Mouse (Mus musculus) hindbrain, embryonic 11.5 days (tissue): ENCODE results near the gene Usp36. TPM values are rescaled to one million over a fixed set of nuclear protein-coding genes. Genes with fewer than 3 reads are reported as not detected.

ENCODE experiments used
- ATAC-seq: fragments of 200-750 bp; cut with Nextera tagmentation; 2 replicates; pipeline ENCODE4 v1.8.0; 2017; ENCODE audit warnings: mild to moderate bottlenecking, moderate TSS enrichment, moderate library complexity; ENCODE audit not compliant: low FRiP score
- DNase-seq: peaks from one replicate; pipeline ENCODE4 v3.0.0-alpha.2; 2015; ENCODE audit warnings: low spot score
- H3K27ac ChIP-seq: fragments of 300-500 bp; sonication (generic); 2 replicates; pipeline ENCODE4 v1.5.1; 2014; ENCODE audit warnings: mild to moderate bottlenecking, low read depth, low read length
- H3K27me3 ChIP-seq: fragments of 300-500 bp; sonication (generic); 2 replicates; pipeline ENCODE4 v1.6.1; 2014; ENCODE audit warnings: mild to moderate bottlenecking, low read length, moderate library complexity, mixed read lengths; ENCODE audit not compliant: control insufficient read depth, insufficient read depth
- H3K36me3 ChIP-seq: fragments of 300-500 bp; sonication (generic); 2 replicates; pipeline ENCODE4 v1.6.1; 2014; ENCODE audit warnings: mild to moderate bottlenecking, low read length, moderate library complexity, mixed read lengths; ENCODE audit not compliant: control insufficient read depth, insufficient read depth
- H3K4me1 ChIP-seq: fragments of 300-500 bp; sonication (generic); replicated peaks from 2 replicates; pipeline ENCODE4 v1.6.1; 2014; ENCODE audit warnings: low read length, mixed read lengths; ENCODE audit not compliant: control insufficient read depth, insufficient read depth
- H3K4me2 ChIP-seq: fragments of 300-500 bp; sonication (generic); replicated peaks from 2 replicates; pipeline ENCODE4 v1.6.1; 2014; ENCODE audit warnings: mild to moderate bottlenecking, low read depth, low read length
- H3K4me3 ChIP-seq: fragments of 300-500 bp; sonication (generic); 2 replicates; pipeline ENCODE4 v1.5.1; 2014; ENCODE audit warnings: low read depth, low read length
- H3K9ac ChIP-seq: fragments of 300-500 bp; sonication (generic); 2 replicates; pipeline ENCODE4 v1.6.1; 2014; ENCODE audit warnings: low read depth, low read length
- H3K9me3 ChIP-seq: fragments of 300-500 bp; sonication (generic); 2 replicates; pipeline ENCODE4 v1.6.1; 2016; ENCODE audit warnings: low read length; ENCODE audit not compliant: control insufficient read depth
- WGBS: fragments of 180-500 bp; shearing (Covaris S2); extraction: QIAGEN DNeasy Blood & Tissue Kit; methylation state at CpG from one replicate; pipeline ENCODE4 v1.1.7; 2014; 5-methylcytosine and 5-hydroxymethylcytosine counted together
- polyA plus RNA-seq: library from polyadenylated mRNA; unstranded; fragments of >200 nt; fragmentation: Nextera tagmentation; extraction: Ambion mirVana; gene quantifications from 2 replicates; pipeline ENCODE4 v1.2.1, GENCODE M21; 2014

The Usp36 gene
- polyA plus RNA-seq, 1 experiment from 2014 or later: 9.9 TPM

DNA sequence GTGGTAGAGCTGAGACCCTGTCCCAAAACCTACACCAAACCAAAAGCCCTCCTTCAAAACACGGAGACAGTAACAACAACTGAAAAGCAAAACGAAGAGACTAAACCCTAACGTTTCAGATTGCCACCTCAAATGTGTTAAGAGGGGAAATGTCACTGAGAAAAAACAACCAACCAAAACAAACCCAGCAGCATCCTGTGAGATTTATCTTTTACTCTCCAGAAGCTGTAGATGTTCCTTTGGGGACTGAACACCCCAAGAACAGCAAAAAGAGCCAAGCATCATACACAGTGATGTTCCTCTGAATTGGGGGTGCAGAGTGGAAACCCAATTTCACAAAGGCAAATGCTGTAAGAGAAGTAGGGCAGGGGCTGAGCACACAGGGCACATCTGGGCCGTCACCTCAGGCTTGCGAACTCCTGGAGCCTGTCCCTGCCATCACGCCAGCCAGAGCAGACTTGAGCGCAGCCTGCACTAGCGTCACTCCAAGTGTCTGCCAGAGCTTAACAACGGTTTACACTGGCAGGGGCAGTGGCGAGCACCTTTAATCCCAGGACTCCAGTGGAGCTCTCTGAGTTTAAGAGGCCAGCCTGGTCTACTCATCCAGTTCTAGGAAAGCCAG, 23.9 kb downstream of the Usp36 start:
- Histone ChIP-seq H3K4me2 (no peak overlapping the region), H3K4me3 (no peak overlapping the region), H3K27ac (no peak overlapping the region), H3K36me3 (peaks cover 21% of the 10 kb centered on the region), H3K4me1 (no peaks in the 10 kb centered on the region), H3K9me3 (no peaks in the 10 kb centered on the region), H3K27me3 (no peaks in the 10 kb centered on the region), H3K9ac (no peak overlapping the region)
- WGBS: 91% methylated on average over 10 of the region's 10 CpGs
- no peak for DNase-seq
- ATAC-seq: no peak

GRCm38 (mm10) chr11:118265621-118266020, 24.4 kb downstream of the Usp36 start:
- Histone ChIP-seq H3K36me3 (peaks cover 22% of the 10 kb centered on the region), H3K27ac (no peak overlapping the region), H3K4me3 (no peak overlapping the region), H3K27me3 (no peaks in the 10 kb centered on the region), H3K9ac (no peak overlapping the region), H3K9me3 (no peaks in the 10 kb centered on the region), H3K4me2 (no peak overlapping the region), H3K4me1 (no peaks in the 10 kb centered on the region)
- 94% methylated on average over 11 of the region's 11 CpGs for WGBS
- ATAC-seq (no peak), DNase-seq (no peak)

- Histone ChIP-seq H3K27ac (no peak overlapping the region), H3K4me1 (no peaks in the 10 kb centered on the region), H3K4me2 (no peak overlapping the region), H3K36me3 (peaks cover 31% of the 10 kb centered on the region), H3K9ac (no peak overlapping the region), H3K9me3 (no peaks in the 10 kb centered on the region), H3K27me3 (no peaks in the 10 kb centered on the region), H3K4me3 (no peak overlapping the region)
- ATAC-seq: no peak
- no peak for DNase-seq
- 88% methylated on average over 5 of the region's 5 CpGs for WGBS
Measured at GRCm38 (mm10) chr11:118263146-118263545, 26.9 kb downstream of the Usp36 start.

GRCm38 (mm10) chr11:118260081-118260480, 30.0 kb downstream of the Usp36 start:
- Histone ChIP-seq H3K4me2 (no peak overlapping the region), H3K9me3 (no peaks in the 10 kb centered on the region), H3K4me3 (no peak overlapping the region), H3K9ac (no peak overlapping the region), H3K36me3 (peaks cover 32% of the 10 kb centered on the region), H3K4me1 (no peaks in the 10 kb centered on the region), H3K27me3 (no peaks in the 10 kb centered on the region), H3K27ac (no peak overlapping the region)
- DNase-seq: no peak
- WGBS: 93% methylated on average over 8 of the region's 8 CpGs
- no peak for ATAC-seq

DNA sequence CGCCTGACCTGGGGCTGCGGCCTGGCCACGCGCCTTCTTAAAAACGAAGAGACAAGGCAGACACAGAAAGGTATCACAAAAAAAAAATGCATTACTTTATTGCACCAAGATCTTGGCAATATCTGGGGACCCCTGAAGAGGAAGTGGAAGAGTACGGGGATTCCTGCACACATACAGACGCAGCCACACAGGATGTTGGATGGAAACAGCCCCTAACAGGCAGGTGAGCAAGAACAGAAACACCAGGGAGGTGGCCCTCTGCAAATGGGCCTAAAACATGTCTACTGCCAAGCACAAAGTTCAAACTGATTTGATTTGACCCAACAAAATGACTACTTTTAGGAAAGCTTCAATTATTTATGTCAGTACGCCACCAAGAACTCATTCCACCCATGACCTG, 30.5 kb downstream of the Usp36 start:
- no peak overlapping the region for H3K9ac ChIP-seq
- DNase-seq (no peak), ATAC-seq (no peak)
- no peaks in the 10 kb centered on the region for H3K9me3 ChIP-seq
- H3K4me2 ChIP-seq: no peak overlapping the region
- WGBS: 98% methylated on average over 8 of the region's 8 CpGs
- H3K27me3 ChIP-seq: no peaks in the 10 kb centered on the region
- H3K4me1 ChIP-seq: no peaks in the 10 kb centered on the region
- H3K36me3 ChIP-seq: peaks cover 32% of the 10 kb centered on the region
- H3K4me3 ChIP-seq: no peak overlapping the region
- H3K27ac ChIP-seq: no peak overlapping the region

DNA sequence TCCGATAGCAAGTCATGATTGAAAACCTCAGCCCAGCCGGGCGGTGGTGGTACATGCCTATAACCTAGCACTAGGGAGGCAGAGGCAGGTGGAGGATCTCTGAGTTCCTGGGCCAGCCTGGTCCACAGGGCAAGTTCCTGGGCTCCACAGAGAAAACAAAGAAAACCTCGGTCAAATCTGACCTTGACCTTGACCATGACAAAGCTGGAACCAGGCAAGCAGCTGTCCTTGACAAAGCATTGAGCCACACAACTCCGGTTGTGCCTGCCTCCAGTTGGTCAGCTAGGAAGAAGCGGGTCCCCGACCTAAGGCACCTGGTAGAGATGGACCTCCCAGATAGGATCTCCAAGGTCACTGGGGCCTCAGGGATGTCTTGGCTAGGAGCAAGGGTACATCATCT, 33.7 kb downstream of the Usp36 start:
- H3K36me3 ChIP-seq: peaks cover 25% of the 10 kb centered on the region
- no peaks in the 10 kb centered on the region for H3K4me1 ChIP-seq
- no peak overlapping the region for H3K27ac ChIP-seq
- no peak overlapping the region for H3K4me3 ChIP-seq
- H3K9me3 ChIP-seq: no peaks in the 10 kb centered on the region
- no peak for ATAC-seq
- H3K27me3 ChIP-seq: no peaks in the 10 kb centered on the region
- no peak overlapping the region for H3K4me2 ChIP-seq
- WGBS: 91% methylated on average over 7 of the region's 7 CpGs
- no peak overlapping the region for H3K9ac ChIP-seq
- no peak for DNase-seq

DNA sequence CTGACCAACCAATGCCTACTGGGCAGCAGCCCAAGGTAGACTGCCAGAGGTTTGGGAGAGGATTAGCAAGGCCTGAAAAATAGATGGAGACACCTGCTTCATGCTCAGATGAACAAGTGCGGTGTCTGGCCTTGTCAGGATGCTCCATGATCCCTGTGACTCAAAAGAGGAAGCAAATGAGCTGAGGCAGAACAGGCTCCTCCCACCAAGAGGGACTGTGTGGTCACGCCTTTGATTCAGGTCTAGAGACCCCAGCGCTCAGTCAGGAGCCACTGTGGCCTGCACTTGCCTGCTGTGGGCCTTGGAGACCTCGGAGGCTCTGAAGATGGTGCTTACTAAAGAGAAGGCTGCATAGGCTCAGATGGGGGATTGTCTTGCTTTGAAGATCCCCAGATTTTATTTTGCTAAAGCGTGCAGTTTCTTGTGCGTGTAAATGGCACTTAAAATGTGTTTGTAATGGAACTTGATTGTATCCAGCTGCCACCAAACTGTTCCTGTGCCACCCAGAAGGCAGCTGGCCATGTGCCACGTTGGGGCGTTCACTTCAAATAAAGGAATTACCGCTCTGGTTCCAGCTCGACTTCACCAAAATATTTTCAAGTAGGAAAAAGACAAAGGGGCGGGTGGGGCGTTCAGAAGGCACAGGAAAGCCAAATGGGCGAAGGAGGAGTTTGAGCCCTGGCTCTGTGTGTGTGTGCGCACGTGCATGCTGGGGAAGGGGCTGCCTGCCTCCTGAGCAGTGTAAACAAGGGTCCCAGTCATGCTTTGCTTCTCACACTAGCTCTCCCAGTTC, 35.7 kb downstream of the Usp36 start:
- ATAC-seq: no peak
- H3K4me2 ChIP-seq: no peak overlapping the region
- H3K27me3 ChIP-seq: no peaks in the 10 kb centered on the region
- no peak overlapping the region for H3K9ac ChIP-seq
- no peak overlapping the region for H3K27ac ChIP-seq
- DNase-seq: no peak
- 68% methylated on average over 15 of the region's 15 CpGs for WGBS
- H3K36me3 ChIP-seq: peaks cover 15% of the 10 kb centered on the region
- H3K4me1 ChIP-seq: no peaks in the 10 kb centered on the region
- no peak overlapping the region for H3K4me3 ChIP-seq
- H3K9me3 ChIP-seq: no peaks in the 10 kb centered on the region

GRCm38 (mm10) chr11:118253447-118254158, 36.4 kb downstream of the Usp36 start:
- ATAC-seq: no peak
- Histone ChIP-seq H3K4me2 (no peak overlapping the region), H3K9me3 (no peaks in the 10 kb centered on the region), H3K27me3 (no peaks in the 10 kb centered on the region), H3K9ac (no peak overlapping the region), H3K36me3 (peaks cover 11% of the 10 kb centered on the region), H3K4me3 (no peak overlapping the region), H3K27ac (no peak overlapping the region), H3K4me1 (no peaks in the 10 kb centered on the region; the same call in 1 of the 2 replicates)
- no peak for DNase-seq
- WGBS: 87% methylated on average over 7 of the region's 7 CpGs
